Mouse (Mus musculus) intestine, embryonic 14.5 days (tissue): Measurements from ENCODE around the gene Uri1. TPM values are rescaled to one million over a fixed set of nuclear protein-coding genes. Genes with fewer than 3 reads are reported as not detected.

Source experiments
- polyA plus RNA-seq: library from polyadenylated mRNA; unstranded; fragments of >200 nt; fragmentation: Nextera tagmentation; extraction: Ambion mirVana; gene quantifications from 2 replicates; pipeline ENCODE4 v1.2.1, GENCODE M21; 2014

The Uri1 gene
- polyA plus RNA-seq, 1 experiment from 2014 or later: 51.6 TPM

Other genes with a start within 250 kb of the Uri1 start
- 11.5 and 14.4 TPM in 2 replicates for gene Zfp536, start 249.9 kb downstream of the Uri1 start, polyA plus RNA-seq
- gene Ccne1, start 84.0 kb upstream of the Uri1 start, polyA plus RNA-seq: 72.6 and 74.7 TPM in 2 replicates
- 13.3 and 13.7 TPM in 2 replicates for gene 1600014C10Rik, start 159.7 kb upstream of the Uri1 start, polyA plus RNA-seq
- gene Plekhf1, start 204.5 kb upstream of the Uri1 start, polyA plus RNA-seq: 2.2 and 2.5 TPM in 2 replicates
- 50.9 and 58.2 TPM in 2 replicates for gene Pop4, start 247.9 kb upstream of the Uri1 start, polyA plus RNA-seq